Mouse (Mus musculus): ENCODE measurements at regions not wholly inside any gene's neighbourhood (a gene's known extent, or its start where the extent isn't known, plus 50 kb on each side); places are given as distances from the start of the nearest gene placed in this dataset.

DNA sequence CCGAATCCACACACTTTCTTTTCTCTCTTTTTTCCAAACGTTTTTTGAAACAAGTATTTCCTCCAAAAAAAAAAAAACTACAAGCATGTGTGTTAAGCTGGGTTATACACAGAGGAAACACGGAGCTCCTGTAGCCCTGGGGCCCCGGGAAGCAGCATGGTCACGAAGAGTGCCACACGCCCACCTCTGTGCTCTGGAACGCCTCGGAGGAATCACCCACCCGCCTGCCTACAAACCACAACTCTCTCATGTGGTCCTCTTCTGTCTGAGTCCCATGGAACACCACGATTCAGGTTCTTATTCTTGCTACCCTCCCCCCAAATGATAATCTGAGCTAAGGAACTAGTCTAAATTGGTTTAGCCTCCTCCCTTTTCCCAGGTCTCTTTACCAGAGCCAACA, 98.6 kb upstream of the Ptpn13 start:
- H3K9me3 ChIP-seq (ENCODE audit: control insufficient read depth, low read length), result no peaks in the 10 kb centered on the region
- 68% methylated on average over 10 of the region's 10 CpGs for WGBS
- no peak overlapping the region for H3K9ac ChIP-seq (ENCODE audit: low read length)
- H3K4me1 ChIP-seq (replicated peaks; ENCODE audit: control insufficient read depth, insufficient read depth, low read length), result no peaks in the 10 kb centered on the region
- H3K36me3 ChIP-seq (ENCODE audit: control insufficient read depth, insufficient read depth, low read length), result no peaks in the 10 kb centered on the region
- no peak overlapping the region for H3K4me3 ChIP-seq (ENCODE audit: low read length)
- H3K4me2 ChIP-seq (ENCODE audit: low read depth, low read length), result no peak overlapping the region
- ATAC-seq (ENCODE audit: low read depth), result no peak
- no peaks in the 10 kb centered on the region for H3K27me3 ChIP-seq (ENCODE audit: control insufficient read depth, insufficient read depth, low read depth, low read length)
- H3K27ac ChIP-seq (ENCODE audit: low read length), result no peak overlapping the region

- H3K4me1 ChIP-seq (replicated peaks; ENCODE audit: control insufficient read depth, insufficient read depth, low read length), result no peaks in the 10 kb centered on the region
- WGBS, result 68% methylated on average over 5 of the region's 5 CpGs
- no peak overlapping the region for H3K4me2 ChIP-seq (ENCODE audit: low read depth, low read length)
- no peaks in the 10 kb centered on the region for H3K27me3 ChIP-seq (ENCODE audit: control insufficient read depth, insufficient read depth, low read depth, low read length)
- H3K9ac ChIP-seq (ENCODE audit: low read length), result no peak overlapping the region
- no peak for ATAC-seq (ENCODE audit: low read depth)
- H3K36me3 ChIP-seq (ENCODE audit: control insufficient read depth, insufficient read depth, low read length), result no peaks in the 10 kb centered on the region
- H3K27ac ChIP-seq (ENCODE audit: low read length), result no peak overlapping the region
- no peak overlapping the region for H3K4me3 ChIP-seq (ENCODE audit: low read length)
- no peaks in the 10 kb centered on the region for H3K9me3 ChIP-seq (ENCODE audit: control insufficient read depth, low read length)
Measured at GRCm38 (mm10) chr5:103320341-103320740, 104.7 kb upstream of the Ptpn13 start.

- ATAC-seq (ENCODE audit: low read depth), result no peak
- 55% methylated on average over 9 of the region's 9 CpGs for WGBS
Measured at GRCm38 (mm10) chr5:103309806-103310525, 98.8 kb upstream of the Mapk10 start.

GRCm38 (mm10) chr5:103305716-103306447, 94.7 kb upstream of the Mapk10 start:
- H3K27me3 ChIP-seq (ENCODE audit: control insufficient read depth, insufficient read depth, low read depth, low read length), result no peaks in the 10 kb centered on the region
- no peaks in the 10 kb centered on the region for H3K36me3 ChIP-seq (ENCODE audit: control insufficient read depth, insufficient read depth, low read length)
- no peak overlapping the region for H3K4me2 ChIP-seq (ENCODE audit: low read depth, low read length)
- peak; percentile 52; the same call in 1 of the 2 replicates for ATAC-seq (ENCODE audit: low read depth)
- WGBS, result 57% methylated on average over 11 of the region's 11 CpGs
- H3K4me1 ChIP-seq (replicated peaks; ENCODE audit: control insufficient read depth, insufficient read depth, low read length), result no peaks in the 10 kb centered on the region
- H3K4me3 ChIP-seq (ENCODE audit: low read length), result no peak overlapping the region
- H3K9me3 ChIP-seq (ENCODE audit: control insufficient read depth, low read length), result no peaks in the 10 kb centered on the region
- H3K27ac ChIP-seq (ENCODE audit: low read length), result no peak overlapping the region
- no peak overlapping the region for H3K9ac ChIP-seq (ENCODE audit: low read length)

More at GRCm38 (mm10) chr5:103309806-103310525, 98.8 kb upstream of the Mapk10 start:
- Histone ChIP-seq H3K4me1 (replicated peaks; ENCODE audit: control insufficient read depth, insufficient read depth, low read length) (no peaks in the 10 kb centered on the region), H3K36me3 (ENCODE audit: control insufficient read depth, insufficient read depth, low read length) (no peaks in the 10 kb centered on the region), H3K4me3 (ENCODE audit: low read length) (no peak overlapping the region), H3K4me2 (ENCODE audit: low read depth, low read length) (no peak overlapping the region), H3K27me3 (ENCODE audit: control insufficient read depth, insufficient read depth, low read depth, low read length) (no peaks in the 10 kb centered on the region), H3K27ac (ENCODE audit: low read length) (no peak overlapping the region), H3K9ac (ENCODE audit: low read length) (no peak overlapping the region), H3K9me3 (ENCODE audit: control insufficient read depth, low read length) (no peaks in the 10 kb centered on the region)

- H3K4me2 ChIP-seq (ENCODE audit: low read depth, low read length), result no peak overlapping the region
- H3K9me3 ChIP-seq (ENCODE audit: control insufficient read depth, low read length), result no peaks in the 10 kb centered on the region
- no peak overlapping the region for H3K27ac ChIP-seq (ENCODE audit: low read length)
- H3K27me3 ChIP-seq (ENCODE audit: control insufficient read depth, insufficient read depth, low read depth, low read length), result no peaks in the 10 kb centered on the region
- no peaks in the 10 kb centered on the region for H3K36me3 ChIP-seq (ENCODE audit: control insufficient read depth, insufficient read depth, low read length)
- H3K9ac ChIP-seq (ENCODE audit: low read length), result no peak overlapping the region
- no peak overlapping the region for H3K4me3 ChIP-seq (ENCODE audit: low read length)
- no peaks in the 10 kb centered on the region for H3K4me1 ChIP-seq (replicated peaks; ENCODE audit: control insufficient read depth, insufficient read depth, low read length)
- WGBS, result 77% methylated on average over 1 of the region's 1 CpGs
- ATAC-seq (ENCODE audit: low read depth), result no peak
Measured at GRCm38 (mm10) chr5:103304975-103305374, 93.8 kb upstream of the Mapk10 start.

GRCm38 (mm10) chr5:103302744-103303143, 91.6 kb upstream of the Mapk10 start:
- Histone ChIP-seq H3K9ac (ENCODE audit: low read length) (no peak overlapping the region), H3K36me3 (ENCODE audit: control insufficient read depth, insufficient read depth, low read length) (no peaks in the 10 kb centered on the region), H3K27ac (ENCODE audit: low read length) (no peak overlapping the region), H3K4me3 (ENCODE audit: low read length) (no peak overlapping the region), H3K9me3 (ENCODE audit: control insufficient read depth, low read length) (no peaks in the 10 kb centered on the region), H3K27me3 (ENCODE audit: control insufficient read depth, insufficient read depth, low read depth, low read length) (no peaks in the 10 kb centered on the region), H3K4me2 (ENCODE audit: low read depth, low read length) (no peak overlapping the region), H3K4me1 (replicated peaks; ENCODE audit: control insufficient read depth, insufficient read depth, low read length) (no peaks in the 10 kb centered on the region)
- WGBS, result 90% methylated on average over 10 of the region's 10 CpGs
- ATAC-seq (ENCODE audit: low read depth), result no peak

- Histone ChIP-seq H3K9me3 (ENCODE audit: control insufficient read depth, low read length) (no peaks in the 10 kb centered on the region), H3K36me3 (ENCODE audit: control insufficient read depth, insufficient read depth, low read length) (no peaks in the 10 kb centered on the region), H3K4me3 (ENCODE audit: low read length) (no peak overlapping the region), H3K9ac (ENCODE audit: low read length) (no peak overlapping the region), H3K4me2 (ENCODE audit: low read depth, low read length) (no peak overlapping the region), H3K27ac (ENCODE audit: low read length) (no peak overlapping the region), H3K27me3 (ENCODE audit: control insufficient read depth, insufficient read depth, low read depth, low read length) (no peaks in the 10 kb centered on the region), H3K4me1 (replicated peaks; ENCODE audit: control insufficient read depth, insufficient read depth, low read length) (no peaks in the 10 kb centered on the region)
- 26% methylated on average over 3 of the region's 3 CpGs for WGBS
- ATAC-seq (ENCODE audit: low read depth), result no peak
Measured at GRCm38 (mm10) chr5:103301303-103301702, 90.2 kb upstream of the Mapk10 start.

- Histone ChIP-seq H3K9ac (ENCODE audit: low read length) (no peak overlapping the region), H3K27ac (ENCODE audit: low read length) (no peak overlapping the region), H3K4me2 (ENCODE audit: low read depth, low read length) (no peak overlapping the region), H3K9me3 (ENCODE audit: control insufficient read depth, low read length) (no peaks in the 10 kb centered on the region), H3K27me3 (ENCODE audit: control insufficient read depth, insufficient read depth, low read depth, low read length) (no peaks in the 10 kb centered on the region), H3K36me3 (ENCODE audit: control insufficient read depth, insufficient read depth, low read length) (no peaks in the 10 kb centered on the region), H3K4me1 (replicated peaks; ENCODE audit: control insufficient read depth, insufficient read depth, low read length) (no peaks in the 10 kb centered on the region), H3K4me3 (ENCODE audit: low read length) (no peak overlapping the region)
- 70% methylated on average over 3 of the region's 3 CpGs for WGBS
- no peak for ATAC-seq (ENCODE audit: low read depth)
Measured at GRCm38 (mm10) chr5:103293953-103294352, 82.8 kb upstream of the Mapk10 start.

DNA sequence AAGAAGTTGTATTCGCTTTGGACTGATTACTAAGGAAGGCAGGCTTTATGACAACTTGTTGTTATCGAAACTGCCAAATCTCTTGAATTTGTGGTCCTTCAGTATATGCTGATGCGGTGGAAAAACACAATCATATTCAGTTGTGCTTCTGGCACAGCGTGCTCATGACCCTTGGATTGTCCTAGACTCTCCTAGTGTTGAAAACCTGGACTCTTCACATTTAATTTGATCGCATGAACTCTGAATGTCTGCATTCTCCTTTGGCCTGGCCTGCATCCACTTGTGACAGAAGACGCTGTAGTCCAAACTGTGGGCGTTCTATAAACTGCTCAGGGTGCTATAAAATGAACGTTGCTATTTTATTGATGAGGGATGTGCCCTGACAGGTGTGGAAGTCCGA, 80.6 kb upstream of the Mapk10 start:
- H3K4me2 ChIP-seq (ENCODE audit: low read depth, low read length), result no peak overlapping the region
- H3K4me1 ChIP-seq (replicated peaks; ENCODE audit: control insufficient read depth, insufficient read depth, low read length), result no peaks in the 10 kb centered on the region

More for the DNA sequence above, 80.6 kb upstream of the Mapk10 start:
- Histone ChIP-seq H3K4me3 (ENCODE audit: low read length) (no peak overlapping the region), H3K36me3 (ENCODE audit: control insufficient read depth, insufficient read depth, low read length) (no peaks in the 10 kb centered on the region), H3K27ac (ENCODE audit: low read length) (no peak overlapping the region), H3K27me3 (ENCODE audit: control insufficient read depth, insufficient read depth, low read depth, low read length) (no peaks in the 10 kb centered on the region), H3K9ac (ENCODE audit: low read length) (no peak overlapping the region), H3K9me3 (ENCODE audit: control insufficient read depth, low read length) (no peaks in the 10 kb centered on the region)
- ATAC-seq (ENCODE audit: low read depth), result no peak
- 78% methylated on average over 9 of the region's 9 CpGs for WGBS
